Mouse (Mus musculus) neural tube, embryonic 13.5 days (tissue): ENCODE measurements around the gene Clip1. TPM values are rescaled to one million over a fixed set of nuclear protein-coding genes. Genes with fewer than 3 reads are reported as not detected.
A peak's percentile ranks its signal among the peaks of the same experiment; 100 is the strongest.

Experiments used
- ATAC-seq: fragments of 200-750 bp; cut with Nextera tagmentation; 2 replicates; pipeline ENCODE4 v1.8.0; 2017; ENCODE audit warnings: low read depth, mild to moderate bottlenecking, moderate TSS enrichment, moderate library complexity
- H3K27ac ChIP-seq: fragments of 300-500 bp; sonication (generic); replicated peaks from 2 replicates; pipeline ENCODE4 v1.5.1; 2015; ENCODE audit warnings: moderate library complexity, mild to moderate bottlenecking, inconsistent platforms
- H3K27me3 ChIP-seq: fragments of 300-500 bp; sonication (generic); 2 replicates; pipeline ENCODE4 v1.6.1; 2015; ENCODE audit warnings: mild to moderate bottlenecking, inconsistent platforms
- H3K36me3 ChIP-seq: fragments of 300-500 bp; sonication (generic); 2 replicates; pipeline ENCODE4 v1.6.1; 2015; ENCODE audit warnings: mild to moderate bottlenecking, inconsistent platforms
- H3K4me1 ChIP-seq: fragments of 300-500 bp; sonication (generic); replicated peaks from 2 replicates; pipeline ENCODE4 v1.6.1; 2015; ENCODE audit warnings: inconsistent platforms
- H3K4me2 ChIP-seq: fragments of 300-500 bp; sonication (generic); 2 replicates; pipeline ENCODE4 v1.6.1; 2015; ENCODE audit warnings: inconsistent platforms, mild to moderate bottlenecking, moderate library complexity
- H3K4me3 ChIP-seq: fragments of 300-500 bp; sonication (generic); 2 replicates; pipeline ENCODE4 v1.5.1; 2015; ENCODE audit warnings: mild to moderate bottlenecking, inconsistent platforms
- H3K9ac ChIP-seq: fragments of 300-500 bp; sonication (generic); 2 replicates; pipeline ENCODE4 v1.6.1; 2015; ENCODE audit warnings: moderate library complexity, mild to moderate bottlenecking, inconsistent platforms
- H3K9me3 ChIP-seq: fragments of 300-500 bp; sonication (generic); 2 replicates; pipeline ENCODE4 v1.6.1; 2016; ENCODE audit warnings: inconsistent platforms
- WGBS: fragments of 180-500 bp; shearing (Covaris S2); methylation state at CpG from one replicate; pipeline ENCODE4 v1.1.7; 2015; 5-methylcytosine and 5-hydroxymethylcytosine counted together
- polyA plus RNA-seq: library from polyadenylated mRNA; unstranded; fragments of >200 nt; fragmentation: Nextera tagmentation; extraction: Ambion mirVana; gene quantifications from 2 replicates; pipeline ENCODE4 v1.2.1, GENCODE M21; 2015

Clip1 gene
- polyA plus RNA-seq, 1 experiment from 2014 or later, result 67.0 TPM

- peaks cover 36% of the 10 kb centered on the region for H3K36me3 ChIP-seq
- no peak overlapping the region for H3K27ac ChIP-seq
- no peaks in the 10 kb centered on the region for H3K27me3 ChIP-seq
- H3K4me1 ChIP-seq, result peaks cover 15% of the 10 kb centered on the region
- H3K4me2 ChIP-seq, result peak overlapping the region; percentile 82
- ATAC-seq, result peak; percentile 49
- peak overlapping the region; percentile 94 for H3K4me3 ChIP-seq
- no peak overlapping the region for H3K9ac ChIP-seq
- 65% methylated on average over 8 of the region's 8 CpGs for WGBS
- no peaks in the 10 kb centered on the region for H3K9me3 ChIP-seq
Measured at GRCm38 (mm10) chr5:123573362-123573761, 111.1 kb downstream of the Clip1 start.

GRCm38 (mm10) chr5:123572357-123573186 is 111.8 kb downstream of the Clip1 start, which contains the start of gene Vps33a:
Vps33a (minus strand) TSS chr5:123573038.
- H3K4me2 ChIP-seq, result peak within 1 kb of the TSS; percentile 82
- WGBS, result under 1% methylated on average over 54 of the region's 54 CpGs
- H3K36me3 ChIP-seq, result peaks cover 32% of the 10 kb centered on the region
- peak within 1 kb of the TSS; percentile 94 for H3K4me3 ChIP-seq
- H3K9me3 ChIP-seq, result no peaks in the 10 kb centered on the region
- H3K4me1 ChIP-seq, result peaks cover 15% of the 10 kb centered on the region
- ATAC-seq, result peak; percentile 93
- peak within 1 kb of the TSS; percentile 87 for H3K9ac ChIP-seq
- peak within 1 kb of the TSS; percentile 84 for H3K27ac ChIP-seq
- no peaks in the 10 kb centered on the region for H3K27me3 ChIP-seq

DNA sequence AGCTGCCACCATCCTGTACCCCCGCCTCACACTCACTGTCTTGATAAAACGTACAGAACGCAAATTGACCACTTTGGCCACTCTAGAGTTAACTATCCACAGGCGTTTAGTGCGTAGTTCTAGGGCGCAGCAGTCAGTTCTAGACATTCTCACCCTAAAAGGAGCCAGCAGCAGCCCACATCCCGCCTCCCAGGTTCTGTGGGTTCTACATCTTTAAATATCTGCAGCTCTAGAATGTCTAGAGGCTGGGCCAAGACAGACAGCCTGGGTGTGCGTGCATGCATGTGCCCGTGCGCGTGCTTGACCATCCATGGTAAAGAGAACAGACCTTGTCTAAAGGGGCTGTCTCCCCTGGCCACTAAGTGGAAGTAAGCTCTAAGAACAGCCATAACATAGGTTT is 123.3 kb downstream of the Clip1 start:
- 94% methylated on average over 11 of the region's 11 CpGs for WGBS
- no peak overlapping the region for H3K4me2 ChIP-seq
- H3K27ac ChIP-seq, result no peak overlapping the region
- no peak for ATAC-seq
- H3K9ac ChIP-seq, result no peak overlapping the region
- H3K27me3 ChIP-seq, result no peaks in the 10 kb centered on the region
- no peaks in the 10 kb centered on the region for H3K4me1 ChIP-seq
- H3K9me3 ChIP-seq, result no peaks in the 10 kb centered on the region
- H3K36me3 ChIP-seq, result peaks cover 94% of the 10 kb centered on the region
- no peak overlapping the region for H3K4me3 ChIP-seq

- Histone ChIP-seq H3K9me3 (no peaks in the 10 kb centered on the region), H3K4me2 (no peak overlapping the region), H3K4me1 (no peaks in the 10 kb centered on the region), H3K27ac (no peak overlapping the region), H3K4me3 (no peak overlapping the region), H3K36me3 (peaks cover 90% of the 10 kb centered on the region), H3K9ac (no peak overlapping the region), H3K27me3 (no peaks in the 10 kb centered on the region)
- 97% methylated on average over 8 of the region's 8 CpGs for WGBS
- ATAC-seq, result no peak
Measured at GRCm38 (mm10) chr5:123559588-123559987, 124.8 kb downstream of the Clip1 start.

DNA sequence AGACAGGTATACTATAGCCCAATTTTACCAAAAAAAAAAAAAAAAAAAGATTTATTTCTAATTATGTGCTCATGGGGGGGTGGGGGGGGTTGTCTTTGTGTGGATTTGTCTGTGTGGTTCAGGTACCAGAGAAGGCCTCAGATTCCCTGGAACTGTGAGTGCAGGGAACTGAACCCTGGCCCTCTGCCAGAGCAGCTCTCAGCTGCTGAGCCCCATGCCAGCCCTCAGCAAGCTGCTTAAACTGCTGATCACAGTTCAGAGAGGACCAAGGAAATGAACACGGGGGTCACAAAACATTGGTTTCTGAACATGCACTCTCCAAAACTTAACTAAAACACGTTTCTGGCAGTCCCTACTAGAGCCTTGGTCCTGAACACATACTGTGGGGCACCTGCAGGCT is 128.0 kb downstream of the Clip1 start:
- Histone ChIP-seq H3K4me2 (no peak overlapping the region), H3K36me3 (peaks cover 66% of the 10 kb centered on the region)
- 84% methylated on average over 2 of the region's 2 CpGs for WGBS

DNA sequence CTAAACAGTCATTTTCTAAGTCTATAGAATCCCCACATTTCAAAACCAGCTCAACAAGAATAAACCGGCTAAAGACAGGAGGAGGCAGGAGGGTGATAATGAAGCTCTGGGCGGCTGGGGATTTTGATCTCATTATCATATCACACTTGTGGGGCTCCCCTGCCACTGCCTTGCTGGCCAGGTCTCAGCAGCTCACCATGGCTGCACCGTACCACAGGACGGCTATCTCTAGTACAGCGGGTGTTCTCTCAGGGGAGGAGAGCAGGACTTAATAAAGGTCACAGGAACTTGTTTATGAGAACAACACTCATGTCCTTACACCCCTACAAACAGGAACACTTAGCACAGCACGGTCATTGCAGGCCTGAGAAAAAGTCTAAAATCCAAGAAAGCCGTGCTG is 128.7 kb downstream of the Clip1 start:
- H3K27ac ChIP-seq, result no peak overlapping the region
- WGBS, result 92% methylated on average over 7 of the region's 7 CpGs
- no peak overlapping the region for H3K9ac ChIP-seq
- no peaks in the 10 kb centered on the region for H3K27me3 ChIP-seq
- H3K4me2 ChIP-seq, result no peak overlapping the region
- H3K4me3 ChIP-seq, result no peak overlapping the region
- H3K36me3 ChIP-seq, result peaks cover 59% of the 10 kb centered on the region
- no peaks in the 10 kb centered on the region for H3K4me1 ChIP-seq
- H3K9me3 ChIP-seq, result no peaks in the 10 kb centered on the region
- no peak for ATAC-seq

More for the DNA sequence above, 128.0 kb downstream of the Clip1 start:
- no peaks in the 10 kb centered on the region for H3K27me3 ChIP-seq
- no peaks in the 10 kb centered on the region for H3K4me1 ChIP-seq
- H3K27ac ChIP-seq, result no peak overlapping the region
- no peak for ATAC-seq
- H3K4me3 ChIP-seq, result no peak overlapping the region
- H3K9ac ChIP-seq, result no peak overlapping the region
- no peaks in the 10 kb centered on the region for H3K9me3 ChIP-seq

DNA sequence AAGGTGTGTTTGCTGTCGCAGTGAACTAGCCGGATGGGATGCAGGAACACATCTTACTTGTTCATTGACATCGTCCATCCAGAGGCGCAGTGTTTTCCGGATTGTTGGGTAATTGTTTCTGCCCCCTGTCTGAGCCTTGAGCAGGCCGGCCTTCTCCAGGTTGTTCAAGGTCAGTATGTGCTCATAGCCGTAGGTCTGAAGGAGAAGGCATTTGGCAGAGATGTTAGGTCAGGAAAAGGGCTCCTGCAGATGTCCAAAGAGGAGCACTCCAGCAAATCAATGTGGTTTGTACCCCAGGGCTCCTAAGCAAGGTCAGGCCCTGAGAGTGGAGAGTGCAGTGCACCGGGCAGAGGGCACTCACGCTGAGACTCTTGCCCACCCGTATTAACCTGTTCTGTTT is 150.6 kb downstream of the Clip1 start:
- Histone ChIP-seq H3K36me3 (peaks cover 87% of the 10 kb centered on the region), H3K27ac (no peak overlapping the region), H3K9ac (no peak overlapping the region), H3K4me1 (no peaks in the 10 kb centered on the region), H3K4me2 (no peak overlapping the region), H3K9me3 (no peaks in the 10 kb centered on the region), H3K27me3 (no peaks in the 10 kb centered on the region), H3K4me3 (no peak overlapping the region)
- no peak for ATAC-seq
- 93% methylated on average over 10 of the region's 10 CpGs for WGBS

DNA sequence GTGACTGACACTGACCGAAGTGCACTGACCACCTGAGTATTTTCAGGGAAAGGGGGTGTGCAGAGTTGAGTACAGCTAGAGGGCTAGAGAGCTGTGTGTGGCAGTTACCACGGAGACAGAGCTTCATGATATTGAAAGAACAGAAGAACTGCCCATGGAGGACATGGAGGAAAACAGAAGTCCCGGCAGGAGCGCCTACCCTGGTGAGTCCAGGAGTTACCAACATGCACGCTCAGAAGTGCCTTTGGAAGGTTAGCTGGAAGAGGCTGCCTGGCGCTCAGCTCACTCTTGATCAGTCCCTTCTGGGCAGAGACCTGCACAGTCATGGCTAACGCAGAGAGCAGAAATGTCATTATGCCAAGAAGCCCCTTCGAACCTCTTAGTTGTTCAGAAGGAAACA is 154.4 kb downstream of the Clip1 start:
- no peak overlapping the region for H3K4me3 ChIP-seq
- peaks cover 5% of the 10 kb centered on the region; the same call in 1 of the 2 replicates for H3K4me1 ChIP-seq
- H3K27ac ChIP-seq, result no peak overlapping the region
- H3K36me3 ChIP-seq, result peaks cover 85% of the 10 kb centered on the region
- ATAC-seq, result no peak
- H3K9me3 ChIP-seq, result no peaks in the 10 kb centered on the region
- WGBS, result 86% methylated on average over 8 of the region's 8 CpGs
- no peaks in the 10 kb centered on the region for H3K27me3 ChIP-seq
- H3K9ac ChIP-seq, result no peak overlapping the region
- no peak overlapping the region for H3K4me2 ChIP-seq

- Histone ChIP-seq H3K9ac (no peak overlapping the region), H3K36me3 (peaks cover 71% of the 10 kb centered on the region), H3K4me2 (no peak overlapping the region), H3K27me3 (no peaks in the 10 kb centered on the region), H3K4me1 (peaks cover 12% of the 10 kb centered on the region), H3K27ac (no peak overlapping the region), H3K4me3 (no peak overlapping the region), H3K9me3 (no peaks in the 10 kb centered on the region)
- WGBS, result 79% methylated on average over 7 of the region's 7 CpGs
- no peak for ATAC-seq
Measured at GRCm38 (mm10) chr5:123528641-123529040, 155.8 kb downstream of the Clip1 start.

Other genes starting within 250 kb of the Clip1 start
- 0.10 TPM in 1 of 2 replicates, not detected in the other for gene Lrrc43, start 195.3 kb downstream of the Clip1 start, polyA plus RNA-seq
- gene Il31, start 195.1 kb downstream of the Clip1 start, polyA plus RNA-seq, result not detected in 2 replicates
- 1.3 and 1.5 TPM in 2 replicates for gene B3gnt4, start 174.2 kb downstream of the Clip1 start, polyA plus RNA-seq
- gene Diablo, start 160.4 kb downstream of the Clip1 start, polyA plus RNA-seq, result 128 and 137 TPM in 2 replicates
- 10.4 and 21.5 TPM in 2 replicates for gene Gm49027, start 159.1 kb downstream of the Clip1 start, polyA plus RNA-seq
- gene Vps33a, start 111.6 kb downstream of the Clip1 start, polyA plus RNA-seq, result 43.0 and 45.4 TPM in 2 replicates
- gene Zcchc8, start 36.5 kb upstream of the Clip1 start, polyA plus RNA-seq, result 71.8 and 72.0 TPM in 2 replicates
- gene Rsrc2, start 64.8 kb upstream of the Clip1 start, polyA plus RNA-seq, result 153 and 168 TPM in 2 replicates
- 4.4 and 4.6 TPM in 2 replicates for gene Kntc1, start 65.1 kb upstream of the Clip1 start, polyA plus RNA-seq
- 0.21 TPM in 1 of 2 replicates, not detected in the other for gene Hcar2, start 180.9 kb upstream of the Clip1 start, polyA plus RNA-seq
- 0.42 and 0.52 TPM in 2 replicates for gene Hcar1, start 195.4 kb upstream of the Clip1 start, polyA plus RNA-seq
- gene Denr, start 222.6 kb upstream of the Clip1 start, polyA plus RNA-seq, result 133 and 136 TPM in 2 replicates
- gene Gm43518, start 242.8 kb upstream of the Clip1 start, polyA plus RNA-seq, result 3.6 and 3.8 TPM in 2 replicates
- gene Ccdc62, start 246.1 kb upstream of the Clip1 start, polyA plus RNA-seq, result 6.9 and 7.0 TPM in 2 replicates